ENCODE assay signal across 9 mouse cellular contexts in genomic region chr10:75853452-75853851, GRCm38 (mm10). TPM values are rescaled to one million over a fixed set of nuclear protein-coding genes. Genes with fewer than 3 reads are reported as not detected.
DNase-seq lines count a peak whose midpoint lies in the region; ATAC-seq lines count a peak whose summit lies in the region.
"Had no signal": no experiment of that assay in that cellular context is flagged by ENCODE, and none has a peak within 500 bp of the region (broad histone marks: within the 10 kb centered on the region; RNA-seq: fewer than 3 reads in every experiment).

No protein-coding gene starts in this region.

- WGBS in neural tube, embryonic 15.5 days = 17% methylated on average over 10 of the region's 10 CpGs
- WGBS in limb, embryonic 11.5 days = 40% methylated on average over 10 of the region's 10 CpGs
- WGBS in midbrain, embryonic 14.5 days = 22% methylated on average over 10 of the region's 10 CpGs

- peaks cover 21% of the 10 kb centered on the region for H3K4me1 ChIP-seq in neural tube, embryonic 15.5 days
- H3K4me1 ChIP-seq in limb, embryonic 11.5 days (ENCODE audit: control insufficient read depth, insufficient read depth, low read length) = peaks cover 4% of the 10 kb centered on the region; the same call in 1 of the 2 replicates
- H3K4me1 ChIP-seq in midbrain, embryonic 14.5 days (ENCODE audit: control insufficient read depth, insufficient read depth, low read length) = peaks cover 8% of the 10 kb centered on the region; the same call in 1 of the 2 replicates

- H3K27me3 ChIP-seq in neural tube, embryonic 15.5 days (replicated peaks) = no peaks in the 10 kb centered on the region
- no peaks in the 10 kb centered on the region for H3K27me3 ChIP-seq in limb, embryonic 11.5 days (ENCODE audit: control insufficient read depth, insufficient read depth, low read length)
- no peaks in the 10 kb centered on the region for H3K27me3 ChIP-seq in midbrain, embryonic 14.5 days (ENCODE audit: control insufficient read depth, insufficient read depth, low read length)
- H3K27me3 ChIP-seq: Patski had no signal

- DNase-seq in neural tube, embryonic 10.5 days (ENCODE audit: extremely low spot score, low spot score) = peak; percentile 82
- DNase-seq in cerebellum, postnatal 4 days (ENCODE audit: low spot score in 2 of 2) = peak; percentile 60 to 86
- DNase-seq in gastrocnemius, postnatal 10 days = peak; percentile 83
- DNase-seq in kidney, adult 18-20 months = peak; percentile 86
- peak; percentile 88 for DNase-seq in limb, embryonic 11.5 days (ENCODE audit: low spot score)
- DNase-seq in midbrain, embryonic 14.5 days = peak; percentile 91
- peak; percentile 62 to 83 for DNase-seq in spleen, postnatal 14 days (ENCODE audit: low spot score in 2 of 2)

- no peaks in the 10 kb centered on the region for H3K9me3 ChIP-seq in neural tube, embryonic 15.5 days (replicated peaks)
- H3K9me3 ChIP-seq in limb, embryonic 11.5 days (ENCODE audit: control insufficient read depth, low read length) = no peaks in the 10 kb centered on the region
- H3K9me3 ChIP-seq in midbrain, embryonic 14.5 days (ENCODE audit: control insufficient read depth, low read length) = no peaks in the 10 kb centered on the region

- H3K36me3 ChIP-seq in neural tube, embryonic 15.5 days = peaks cover 8% of the 10 kb centered on the region; the same call in 1 of the 2 replicates
- peaks cover 3% of the 10 kb centered on the region; the same call in 1 of the 2 replicates for H3K36me3 ChIP-seq in limb, embryonic 11.5 days (ENCODE audit: control insufficient read depth, insufficient read depth, low read length)
- H3K36me3 ChIP-seq in midbrain, embryonic 14.5 days (ENCODE audit: control insufficient read depth, insufficient read depth, low read length) = peaks cover 14% of the 10 kb centered on the region; the same call in 1 of the 2 replicates

- no peak overlapping the region for H3K27ac ChIP-seq in neural tube, embryonic 15.5 days (replicated peaks)
- no peak overlapping the region for H3K27ac ChIP-seq in limb, embryonic 11.5 days (replicated peaks; ENCODE audit: low read depth, low read length)
- no peak overlapping the region for H3K27ac ChIP-seq in midbrain, embryonic 14.5 days (replicated peaks; ENCODE audit: low read depth, low read length)

- H3K9ac ChIP-seq in neural tube, embryonic 15.5 days (replicated peaks) = no peak overlapping the region
- no peak overlapping the region for H3K9ac ChIP-seq in limb, embryonic 11.5 days (ENCODE audit: low read length)
- H3K9ac ChIP-seq in midbrain, embryonic 14.5 days (replicated peaks; ENCODE audit: low read length) = no peak overlapping the region

- H3K4me2 ChIP-seq in neural tube, embryonic 15.5 days = no peak overlapping the region
- no peak overlapping the region for H3K4me2 ChIP-seq in limb, embryonic 11.5 days (ENCODE audit: low read depth, severe bottlenecking)
- H3K4me2 ChIP-seq in midbrain, embryonic 14.5 days (ENCODE audit: low read length) = no peak overlapping the region

- no peak for ATAC-seq in neural tube, embryonic 15.5 days (ENCODE audit: low FRiP score)
- ATAC-seq in limb, embryonic 11.5 days (ENCODE audit: insufficient number of reproducible peaks, low FRiP score, low TSS enrichment, low read depth) = no peak
- ATAC-seq in midbrain, embryonic 14.5 days (ENCODE audit: low FRiP score, low TSS enrichment) = peak; percentile 48; the same call in 1 of the 2 replicates
- ATAC-seq: Patski had no signal

- no peak overlapping the region for H3K4me3 ChIP-seq in neural tube, embryonic 15.5 days (replicated peaks)
- H3K4me3 ChIP-seq in limb, embryonic 11.5 days (ENCODE audit: low read depth, low read length) = no peak overlapping the region
- no peak overlapping the region for H3K4me3 ChIP-seq in midbrain, embryonic 14.5 days (replicated peaks; ENCODE audit: low read depth, low read length)

RNA-seq across cellular contexts. Expression of gene Mif, which starts 6.6 kb away (rescaled TPM):
- polyA plus RNA-seq in neural tube, embryonic 15.5 days (2015; fragmentation: Nextera tagmentation; extraction: Ambion mirVana) = 1,840 and 1,880 TPM in 2 replicates
- 100 to 1,000 TPM; 146 to 148 TPM for total RNA-seq in gastrocnemius, postnatal 10 days (2021)
- 2,626 and 2,699 TPM in 2 replicates for polyA plus RNA-seq in limb, embryonic 11.5 days (2014; fragmentation: Nextera tagmentation; extraction: Ambion mirVana)
- 1,381 and 1,864 TPM in 2 replicates for polyA plus RNA-seq in midbrain, embryonic 14.5 days (2014; fragmentation: Nextera tagmentation; extraction: Ambion mirVana)

RNA-seq across cellular contexts. Expression of gene Gstt2, which starts 16.2 kb away (rescaled TPM):
- polyA plus RNA-seq in neural tube, embryonic 15.5 days (2015; fragmentation: Nextera tagmentation; extraction: Ambion mirVana) = 6.3 and 16.2 TPM in 2 replicates
- 1 to 10 TPM; 7.1 to 8.4 TPM for total RNA-seq in gastrocnemius, postnatal 10 days (2021)
- polyA plus RNA-seq in limb, embryonic 11.5 days (2014; fragmentation: Nextera tagmentation; extraction: Ambion mirVana) = 7.8 and 9.5 TPM in 2 replicates
- polyA plus RNA-seq in midbrain, embryonic 14.5 days (2014; fragmentation: Nextera tagmentation; extraction: Ambion mirVana) = 3.8 and 4.3 TPM in 2 replicates

RNA-seq across cellular contexts. Expression of gene Gstt4, which starts 31.1 kb away (rescaled TPM):
- not detected in 2 replicates for polyA plus RNA-seq in neural tube, embryonic 15.5 days (2015; fragmentation: Nextera tagmentation; extraction: Ambion mirVana)
- not detected for total RNA-seq in gastrocnemius, postnatal 10 days (2021)
- polyA plus RNA-seq in limb, embryonic 11.5 days (2014; fragmentation: Nextera tagmentation; extraction: Ambion mirVana) = not detected in 2 replicates
- polyA plus RNA-seq in midbrain, embryonic 14.5 days (2014; fragmentation: Nextera tagmentation; extraction: Ambion mirVana) = not detected in 2 replicates
- polyA plus RNA-seq: Patski had no signal

RNA-seq across cellular contexts. Expression of gene Derl3, which starts 39.8 kb away (rescaled TPM):
- 1.2 and 1.9 TPM in 2 replicates for polyA plus RNA-seq in neural tube, embryonic 15.5 days (2015; fragmentation: Nextera tagmentation; extraction: Ambion mirVana)
- total RNA-seq in gastrocnemius, postnatal 10 days (2021) = under 1 TPM in 1 of 2 experiments, not detected in 1; 0.27 TPM
- polyA plus RNA-seq in limb, embryonic 11.5 days (2014; fragmentation: Nextera tagmentation; extraction: Ambion mirVana) = 3.8 and 3.9 TPM in 2 replicates
- polyA plus RNA-seq in midbrain, embryonic 14.5 days (2014; fragmentation: Nextera tagmentation; extraction: Ambion mirVana) = 1.2 TPM in 2 replicates

RNA-seq across cellular contexts. Expression of gene Gstt1, which starts 55.1 kb away (rescaled TPM):
- polyA plus RNA-seq in neural tube, embryonic 15.5 days (2015; fragmentation: Nextera tagmentation; extraction: Ambion mirVana) = 9.6 and 13.8 TPM in 2 replicates
- 10 to 100 TPM; 12.0 to 12.5 TPM for total RNA-seq in gastrocnemius, postnatal 10 days (2021)
- polyA plus RNA-seq in limb, embryonic 11.5 days (2014; fragmentation: Nextera tagmentation; extraction: Ambion mirVana) = 4.4 and 5.5 TPM in 2 replicates
- 9.8 and 12.4 TPM in 2 replicates for polyA plus RNA-seq in midbrain, embryonic 14.5 days (2014; fragmentation: Nextera tagmentation; extraction: Ambion mirVana)
